Mouse (Mus musculus): ENCODE results near the gene Nxph3.

Nxph3 gene

DNA sequence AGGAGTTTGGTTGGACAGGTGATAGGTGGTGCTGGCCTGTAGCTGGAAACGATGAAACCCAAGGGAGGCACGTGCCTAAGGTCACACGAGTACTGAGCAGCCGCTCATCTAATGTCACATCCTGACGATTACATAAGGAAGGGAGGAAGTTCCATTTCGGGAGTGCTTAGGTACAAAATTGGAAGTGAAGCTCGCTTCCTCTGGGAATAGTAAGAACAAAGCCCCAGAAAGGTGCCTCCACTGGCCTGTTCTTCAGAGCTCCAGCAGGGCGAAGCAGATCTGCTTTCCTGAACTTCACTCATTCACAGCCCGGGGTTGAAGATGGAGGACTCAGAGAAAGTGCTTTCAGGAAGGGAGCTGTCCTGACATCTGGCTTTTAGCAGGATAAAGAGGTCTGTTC is 20.4 kb downstream of the Nxph3 start:
- WGBS: 49% methylated on average over 9 of the region's 9 CpGs

DNA sequence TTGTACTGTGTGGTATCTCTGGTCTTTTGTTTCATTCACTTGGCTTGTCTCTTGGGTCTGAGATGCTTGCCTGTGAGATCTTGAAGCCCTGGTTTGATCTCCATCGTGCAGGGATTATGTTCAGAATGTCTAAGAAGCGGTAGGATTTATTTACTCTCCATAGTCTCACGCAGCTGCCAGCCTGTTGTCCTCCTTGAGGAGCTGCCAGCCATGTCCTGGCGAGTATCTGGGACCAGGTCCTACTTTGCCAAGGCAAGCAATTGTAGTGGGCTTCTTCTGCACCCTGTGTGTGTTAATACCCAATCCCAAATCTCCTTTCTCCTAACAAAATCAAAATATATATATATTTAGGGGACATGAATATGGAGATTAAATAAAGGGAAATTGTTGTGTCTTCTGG is 21.4 kb downstream of the Nxph3 start:
- WGBS: 60% methylated on average over 4 of the region's 4 CpGs

DNA sequence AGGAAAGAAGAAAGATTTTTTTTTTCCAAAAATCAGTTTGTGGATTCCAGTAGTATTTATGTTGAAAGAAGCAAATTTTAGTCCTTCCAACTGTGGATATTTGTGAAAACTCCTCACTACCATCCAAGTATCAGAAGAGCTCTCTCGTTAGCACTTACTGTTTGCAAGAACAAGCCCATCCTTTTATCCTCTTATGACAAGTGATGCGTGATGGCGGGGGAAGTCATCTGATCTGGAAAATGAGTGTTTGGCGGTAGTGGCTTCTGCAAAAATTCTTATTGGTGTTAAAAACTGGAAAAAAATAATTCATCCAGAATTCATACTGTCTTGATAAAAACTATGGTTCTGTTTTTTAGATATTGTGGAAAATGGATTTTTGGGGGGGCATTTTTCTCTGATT is 22.1 kb downstream of the Nxph3 start:
- WGBS: 71% methylated on average over 4 of the region's 4 CpGs

DNA sequence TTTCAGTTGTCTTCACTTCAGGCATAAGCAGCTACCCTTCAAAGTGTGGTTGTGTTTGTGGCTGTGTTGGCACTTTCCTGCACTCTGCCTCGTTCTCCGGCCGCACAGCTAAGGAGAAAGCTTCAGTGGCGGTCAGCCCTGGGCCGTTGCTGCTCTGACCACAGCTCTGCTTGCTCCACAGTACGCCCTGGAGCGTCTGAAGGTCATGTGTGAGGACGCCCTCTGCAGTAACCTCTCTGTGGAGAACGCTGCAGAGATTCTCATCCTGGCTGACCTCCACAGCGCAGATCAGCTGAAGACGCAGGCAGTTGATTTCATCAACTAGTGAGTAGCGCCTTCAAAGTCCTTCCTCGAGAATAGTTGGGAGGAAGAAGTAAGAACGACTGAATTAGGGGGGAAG is 24.3 kb downstream of the Nxph3 start:
- WGBS: 81% methylated on average over 14 of the region's 14 CpGs

DNA sequence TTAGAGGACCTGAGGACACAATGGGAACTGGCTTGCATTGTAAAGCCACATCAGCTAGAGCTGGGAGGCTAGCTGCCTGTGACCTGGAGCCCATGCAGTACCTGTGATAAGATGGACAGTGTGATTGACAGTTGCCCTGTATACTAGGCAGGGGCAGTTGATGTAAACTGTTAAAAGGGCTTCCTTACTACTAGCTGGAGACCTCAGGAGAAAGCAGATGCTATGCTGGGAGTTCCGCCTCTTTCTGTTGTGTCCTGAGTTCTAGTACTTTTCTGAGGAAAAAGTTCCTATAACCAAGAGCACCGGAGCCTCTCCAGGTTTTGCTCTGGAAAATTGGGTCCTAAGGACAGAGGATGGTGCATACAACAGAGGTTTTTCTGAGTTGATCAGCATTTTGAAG is 27.1 kb downstream of the Nxph3 start:
- 97% methylated on average over 2 of the region's 2 CpGs for WGBS

DNA sequence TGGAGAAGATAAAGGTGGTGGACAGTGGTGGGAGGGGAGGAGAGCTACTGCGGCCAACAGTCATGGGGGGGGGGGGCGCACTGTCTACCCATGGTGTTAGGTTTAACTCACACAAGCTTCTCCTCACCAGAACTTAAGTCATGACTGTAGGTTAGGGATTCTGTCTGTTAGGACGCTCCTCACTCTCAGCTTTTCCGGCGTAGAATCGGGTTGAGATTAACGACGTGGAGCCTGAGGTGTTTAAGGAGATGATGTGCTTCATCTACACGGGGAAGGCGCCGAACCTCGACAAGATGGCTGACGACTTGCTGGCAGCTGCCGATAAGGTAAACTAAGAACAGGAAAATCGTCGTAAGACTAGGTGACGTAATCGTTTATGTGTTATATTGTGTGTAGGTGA is 28.7 kb downstream of the Nxph3 start:
- 96% methylated on average over 18 of the region's 18 CpGs for WGBS

DNA sequence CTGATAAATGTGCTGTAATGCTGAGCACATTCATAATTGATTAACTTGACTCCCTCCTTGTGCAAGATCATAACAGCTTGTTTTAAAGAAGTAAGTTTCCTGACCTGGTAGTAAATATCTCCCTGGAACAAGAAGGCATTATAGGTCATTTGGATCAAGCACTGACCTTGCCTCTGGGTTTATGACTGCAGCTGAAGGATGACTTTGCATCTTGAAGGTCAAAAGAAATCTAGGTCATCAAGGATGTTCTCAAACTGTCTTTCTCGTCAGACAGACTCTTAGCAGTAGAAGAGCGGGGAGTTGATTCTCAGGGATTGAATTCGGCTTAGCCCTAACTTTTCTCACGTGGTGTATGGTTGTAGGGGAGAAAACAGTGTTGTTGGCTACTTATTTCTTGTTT is 33.7 kb downstream of the Nxph3 start:
- 87% methylated on average over 4 of the region's 4 CpGs for WGBS

DNA sequence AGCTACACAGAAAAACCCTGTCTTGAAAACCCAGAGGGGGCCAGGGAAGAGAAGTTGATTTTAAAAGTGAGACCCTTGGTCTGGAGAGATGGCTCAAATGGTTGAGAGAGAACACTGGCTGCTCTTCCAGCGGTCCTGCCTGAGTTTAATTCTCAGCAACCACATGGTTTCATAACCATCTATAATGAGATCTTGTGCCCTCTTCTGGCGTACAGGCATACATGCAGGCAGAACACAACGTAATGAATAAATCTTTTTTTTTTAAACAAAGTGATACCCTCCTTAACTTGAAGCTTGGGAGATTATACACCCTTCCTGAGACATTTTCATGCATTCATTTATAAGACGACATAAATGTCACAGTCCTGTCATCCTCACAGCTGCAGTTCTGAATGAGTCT is 34.9 kb downstream of the Nxph3 start:
- 75% methylated on average over 4 of the region's 4 CpGs for WGBS

DNA sequence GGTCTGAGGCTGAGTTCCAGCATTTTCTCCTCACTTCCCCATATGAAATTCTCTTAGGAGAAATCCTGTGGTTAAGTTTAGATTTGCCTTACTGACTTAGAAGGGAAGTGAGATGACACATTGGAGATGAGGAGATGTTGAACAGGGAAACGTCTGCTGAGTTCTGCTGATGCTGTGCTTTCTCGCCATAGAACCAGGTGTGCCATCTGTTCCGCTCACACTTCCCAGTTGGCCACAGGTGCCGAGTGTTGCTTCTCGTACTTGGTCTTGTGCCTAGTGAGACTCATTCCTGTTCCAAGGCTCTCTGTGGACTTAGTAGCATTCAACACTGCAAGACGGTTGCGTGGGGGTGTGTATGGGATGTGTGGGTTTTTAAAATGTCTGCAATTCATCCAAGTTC is 38.0 kb downstream of the Nxph3 start:
- WGBS: 39% methylated on average over 7 of the region's 7 CpGs

DNA sequence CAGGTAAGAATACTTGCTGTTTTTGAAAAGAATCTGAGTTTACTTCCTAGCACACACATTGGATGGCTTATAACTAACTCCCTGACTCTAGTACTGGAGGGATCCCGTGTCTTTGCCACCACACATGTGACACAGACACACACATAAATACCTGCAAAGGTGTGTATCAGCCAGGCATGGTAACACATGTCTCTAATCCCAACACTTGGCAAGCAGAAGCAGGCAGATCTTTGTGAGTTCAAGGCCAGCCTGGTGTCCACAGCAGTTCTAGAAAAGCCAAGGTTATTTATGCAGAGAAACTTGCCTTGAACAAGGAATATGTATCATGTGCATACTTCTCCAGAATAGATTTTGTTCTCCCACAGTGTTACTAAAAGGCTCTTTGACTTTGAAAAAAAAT is 40.9 kb downstream of the Nxph3 start:
- WGBS: 83% methylated on average over 1 of the region's 1 CpGs

DNA sequence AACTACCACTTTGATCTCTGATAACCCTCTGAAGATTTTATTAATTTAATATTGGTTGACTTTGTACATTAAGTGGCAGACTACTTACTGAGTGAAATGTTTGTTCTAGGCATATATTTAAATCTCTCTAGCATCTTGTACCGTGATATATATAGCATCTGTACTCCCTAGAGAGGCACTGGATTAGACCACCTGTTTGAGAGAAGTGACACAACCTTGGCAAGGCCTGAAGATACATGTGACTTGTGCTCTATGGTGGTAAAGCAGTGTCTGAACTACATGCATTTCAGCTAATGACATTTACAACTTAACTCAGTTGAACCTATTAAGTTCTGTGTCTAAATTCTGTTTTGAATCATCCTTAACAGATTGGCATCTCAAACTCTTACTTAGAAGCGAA is 41.4 kb downstream of the Nxph3 start:
- WGBS: 56% methylated on average over 2 of the region's 2 CpGs

DNA sequence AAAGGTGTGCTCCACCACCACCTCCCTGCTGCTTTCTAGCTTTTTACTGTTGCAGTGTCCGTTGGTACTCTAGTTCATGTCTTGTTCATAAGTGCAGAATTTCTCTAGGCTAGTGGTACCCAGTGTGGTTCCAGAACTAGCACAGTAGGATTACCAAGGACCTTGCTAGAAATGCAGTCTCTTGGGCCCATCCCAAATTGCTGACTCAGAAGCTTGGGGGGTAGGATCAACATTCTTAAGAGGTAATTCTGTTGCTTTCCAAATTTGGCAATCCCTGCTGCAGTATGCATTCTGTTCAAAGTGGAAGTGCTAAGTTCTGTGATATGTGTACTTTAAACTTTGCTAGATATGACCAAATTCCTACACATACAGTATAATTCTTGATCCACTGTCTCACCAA is 46.6 kb downstream of the Nxph3 start:
- WGBS: 58% methylated on average over 1 of the region's 1 CpGs

DNA sequence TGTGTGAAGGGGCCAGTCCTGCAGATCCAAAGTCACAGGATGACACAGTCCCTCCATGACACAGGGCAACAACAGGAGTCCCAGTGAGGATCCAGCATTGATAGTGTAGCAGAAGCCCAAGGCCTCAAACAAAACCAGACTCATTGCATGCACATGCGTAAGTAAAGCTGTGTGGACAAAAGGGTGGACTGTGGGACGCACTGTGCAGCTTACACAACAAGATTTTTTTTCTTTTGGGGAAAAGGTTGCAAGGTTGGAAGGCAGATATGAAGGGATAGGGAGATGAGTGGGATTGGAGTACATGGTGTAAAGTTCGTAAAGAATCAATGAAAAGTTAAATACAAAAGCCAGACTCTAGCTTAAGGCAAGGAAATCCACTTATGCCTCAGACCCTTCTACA is 52.2 kb downstream of the Nxph3 start:
- WGBS: 91% methylated on average over 3 of the region's 3 CpGs

DNA sequence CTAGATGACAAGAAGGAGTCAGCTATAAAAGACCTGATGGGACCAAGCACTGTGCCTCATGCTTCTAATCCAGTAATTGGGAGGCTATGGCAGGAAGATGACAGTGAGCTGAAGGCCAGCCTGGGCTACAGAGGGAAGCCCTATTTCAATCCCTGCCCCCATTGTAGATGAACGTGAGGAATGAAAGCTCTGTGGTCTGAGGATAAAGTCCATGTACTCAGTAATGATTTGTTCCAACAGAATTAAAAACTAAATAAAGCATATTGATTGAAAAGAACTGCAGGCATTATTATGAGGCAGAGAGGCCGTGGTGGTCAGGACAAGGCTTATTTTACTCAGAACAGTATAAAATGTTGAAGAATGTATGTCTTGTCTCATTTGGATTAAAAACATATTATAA is 53.5 kb downstream of the Nxph3 start:
- WGBS: 77% methylated on average over 2 of the region's 2 CpGs

Measured in cerebral cortex, adult 2 months (tissue).